Mouse (Mus musculus): ENCODE measurements around the gene Grn. TPM values are rescaled to one million over a fixed set of nuclear protein-coding genes. Genes with fewer than 3 reads are reported as not detected.
A peak's percentile ranks its signal among the peaks of the same experiment; 100 is the strongest.

Grn gene
- polyA plus RNA-seq, 1 experiment from 2014 or later = 126 TPM

GRCm38 (mm10) chr11:102431018-102431645 lies 1.0 kb downstream of the Grn start:
- ATAC-seq (ENCODE audit: insufficient number of reproducible peaks, insufficient read depth, low FRiP score, low TSS enrichment, low read depth) = no peak
- Histone ChIP-seq H3K27me3 (no peaks in the 10 kb centered on the region), H3K4me3 (peak overlapping the region; percentile 75), H3K4me1 (peaks cover 34% of the 10 kb centered on the region), H3K9me3 (no peaks in the 10 kb centered on the region), H3K27ac (peak overlapping the region; percentile 89), H3K9ac (peak overlapping the region; percentile 77), H3K36me3 (peaks cover 28% of the 10 kb centered on the region), H3K4me2 (peak overlapping the region; percentile 96)
- 0% methylated on average over 7 of the region's 7 CpGs for WGBS

GRCm38 (mm10) chr11:102431728-102432114 lies 1.6 kb downstream of the Grn start:
- no peaks in the 10 kb centered on the region for H3K9me3 ChIP-seq
- H3K4me3 ChIP-seq = no peak overlapping the region
- H3K4me1 ChIP-seq = peaks cover 39% of the 10 kb centered on the region
- H3K27me3 ChIP-seq = no peaks in the 10 kb centered on the region
- peaks cover 34% of the 10 kb centered on the region for H3K36me3 ChIP-seq
- peak overlapping the region; percentile 49; the same call in 1 of the 2 replicates for H3K9ac ChIP-seq
- ATAC-seq (ENCODE audit: insufficient number of reproducible peaks, insufficient read depth, low FRiP score, low TSS enrichment, low read depth) = no peak
- H3K4me2 ChIP-seq = peak overlapping the region; percentile 15; the same call in 1 of the 2 replicates
- 78% methylated on average over 3 of the region's 3 CpGs for WGBS
- H3K27ac ChIP-seq = no peak overlapping the region

- Histone ChIP-seq H3K27ac (no peak overlapping the region), H3K9me3 (no peaks in the 10 kb centered on the region), H3K4me1 (peaks cover 44% of the 10 kb centered on the region), H3K9ac (peak overlapping the region; percentile 49; the same call in 1 of the 2 replicates), H3K27me3 (no peaks in the 10 kb centered on the region), H3K4me3 (no peak overlapping the region), H3K36me3 (peaks cover 38% of the 10 kb centered on the region), H3K4me2 (peak overlapping the region; percentile 15; the same call in 1 of the 2 replicates)
- WGBS = 67% methylated on average over 16 of the region's 16 CpGs
- ATAC-seq (ENCODE audit: insufficient number of reproducible peaks, insufficient read depth, low FRiP score, low TSS enrichment, low read depth) = no peak
Observed at GRCm38 (mm10) chr11:102432115-102432843, 2.2 kb downstream of the Grn start.

- no peak overlapping the region for H3K4me2 ChIP-seq
- 93% methylated on average over 6 of the region's 6 CpGs for WGBS
Observed at GRCm38 (mm10) chr11:102432896-102433295, 2.8 kb downstream of the Grn start.

GRCm38 (mm10) chr11:102433866-102434265 lies 3.8 kb downstream of the Grn start:
- Histone ChIP-seq H3K4me2 (no peak overlapping the region), H3K27ac (no peak overlapping the region), H3K4me1 (peaks cover 58% of the 10 kb centered on the region), H3K4me3 (no peak overlapping the region), H3K9me3 (no peaks in the 10 kb centered on the region), H3K27me3 (no peaks in the 10 kb centered on the region), H3K36me3 (peaks cover 53% of the 10 kb centered on the region), H3K9ac (peak overlapping the region; percentile 32; the same call in 1 of the 2 replicates)
- WGBS = 88% methylated on average over 7 of the region's 7 CpGs
- ATAC-seq (ENCODE audit: insufficient number of reproducible peaks, insufficient read depth, low FRiP score, low TSS enrichment, low read depth) = no peak

More at GRCm38 (mm10) chr11:102432896-102433295, 2.8 kb downstream of the Grn start:
- Histone ChIP-seq H3K9ac (peak overlapping the region; percentile 49), H3K36me3 (peaks cover 44% of the 10 kb centered on the region), H3K4me1 (peaks cover 50% of the 10 kb centered on the region), H3K9me3 (no peaks in the 10 kb centered on the region), H3K27ac (no peak overlapping the region), H3K27me3 (no peaks in the 10 kb centered on the region), H3K4me3 (no peak overlapping the region)
- no peak for ATAC-seq (ENCODE audit: insufficient number of reproducible peaks, insufficient read depth, low FRiP score, low TSS enrichment, low read depth)

- 14% methylated on average over 7 of the region's 7 CpGs for WGBS
- peaks cover 56% of the 10 kb centered on the region for H3K4me1 ChIP-seq
- peaks cover 3% of the 10 kb centered on the region; the same call in 1 of the 2 replicates for H3K27me3 ChIP-seq
- H3K9me3 ChIP-seq = no peaks in the 10 kb centered on the region
- no peak overlapping the region for H3K4me2 ChIP-seq
- no peak overlapping the region for H3K9ac ChIP-seq
- H3K36me3 ChIP-seq = peaks cover 58% of the 10 kb centered on the region
- no peak overlapping the region for H3K4me3 ChIP-seq
- no peak overlapping the region for H3K27ac ChIP-seq
- no peak for ATAC-seq (ENCODE audit: insufficient number of reproducible peaks, insufficient read depth, low FRiP score, low TSS enrichment, low read depth)
Observed at GRCm38 (mm10) chr11:102434406-102434805, 4.3 kb downstream of the Grn start.

GRCm38 (mm10) chr11:102434816-102435705 lies 4.9 kb downstream of the Grn start:
- Histone ChIP-seq H3K4me1 (peaks cover 51% of the 10 kb centered on the region), H3K27ac (no peak overlapping the region), H3K9ac (no peak overlapping the region), H3K4me3 (no peak overlapping the region), H3K9me3 (no peaks in the 10 kb centered on the region), H3K4me2 (no peak overlapping the region), H3K27me3 (peaks cover 9% of the 10 kb centered on the region; the same call in 1 of the 2 replicates), H3K36me3 (peaks cover 65% of the 10 kb centered on the region)
- 90% methylated on average over 11 of the region's 11 CpGs for WGBS
- no peak for ATAC-seq (ENCODE audit: insufficient number of reproducible peaks, insufficient read depth, low FRiP score, low TSS enrichment, low read depth)

- Histone ChIP-seq H3K4me2 (no peak overlapping the region), H3K27ac (no peak overlapping the region), H3K27me3 (peaks cover 11% of the 10 kb centered on the region; the same call in 1 of the 2 replicates), H3K4me3 (no peak overlapping the region), H3K36me3 (peaks cover 73% of the 10 kb centered on the region), H3K9me3 (no peaks in the 10 kb centered on the region), H3K9ac (no peak overlapping the region), H3K4me1 (peaks cover 51% of the 10 kb centered on the region)
- ATAC-seq (ENCODE audit: insufficient number of reproducible peaks, insufficient read depth, low FRiP score, low TSS enrichment, low read depth) = no peak
- 91% methylated on average over 18 of the region's 18 CpGs for WGBS
Observed at GRCm38 (mm10) chr11:102435754-102436470, 5.8 kb downstream of the Grn start.

GRCm38 (mm10) chr11:102436471-102436790 lies 6.3 kb downstream of the Grn start:
- peaks cover 47% of the 10 kb centered on the region for H3K4me1 ChIP-seq
- H3K36me3 ChIP-seq = peaks cover 79% of the 10 kb centered on the region
- H3K4me3 ChIP-seq = no peak overlapping the region
- no peak overlapping the region for H3K9ac ChIP-seq
- no peaks in the 10 kb centered on the region for H3K9me3 ChIP-seq
- WGBS = 81% methylated on average over 10 of the region's 10 CpGs
- H3K27me3 ChIP-seq = peaks cover 11% of the 10 kb centered on the region; the same call in 1 of the 2 replicates
- no peak for ATAC-seq (ENCODE audit: insufficient number of reproducible peaks, insufficient read depth, low FRiP score, low TSS enrichment, low read depth)
- H3K27ac ChIP-seq = no peak overlapping the region
- no peak overlapping the region for H3K4me2 ChIP-seq

GRCm38 (mm10) chr11:102437120-102438061 lies 7.3 kb downstream of the Grn start:
- H3K36me3 ChIP-seq = peaks cover 88% of the 10 kb centered on the region
- H3K4me2 ChIP-seq = peak overlapping the region; percentile 74
- peak overlapping the region; percentile 42 for H3K4me3 ChIP-seq
- peaks cover 11% of the 10 kb centered on the region; the same call in 1 of the 2 replicates for H3K27me3 ChIP-seq
- 7% methylated on average over 86 of the region's 87 CpGs for WGBS
- peak overlapping the region; percentile 66 for H3K9ac ChIP-seq
- no peak for ATAC-seq (ENCODE audit: insufficient number of reproducible peaks, insufficient read depth, low FRiP score, low TSS enrichment, low read depth)
- peaks cover 39% of the 10 kb centered on the region for H3K4me1 ChIP-seq
- H3K9me3 ChIP-seq = no peaks in the 10 kb centered on the region
- peak overlapping the region; percentile 49; the same call in 1 of the 2 replicates for H3K27ac ChIP-seq

Measured in embryonic facial prominence, embryonic 13.5 days (tissue).